Mouse (Mus musculus): ENCODE data around the gene Unc13b.

GRCm38 (mm10) chr4:43267323-43267658 is 208.5 kb downstream of the Unc13b start:
- no peak for TF ChIP-seq CTCF (IDR thresholded peaks at IDR 0.05; ENCODE audit: borderline replicate concordance, insufficient read depth, low read length)
- no peak for TF ChIP-seq POLR2A (IDR thresholded peaks at IDR 0.05; ENCODE audit: low read depth, low read length)
